Mouse (Mus musculus): ENCODE measurements around the gene Wbp1.
A peak's percentile ranks its signal among the peaks of the same experiment; 100 is the strongest.

Gene Wbp1

DNA sequence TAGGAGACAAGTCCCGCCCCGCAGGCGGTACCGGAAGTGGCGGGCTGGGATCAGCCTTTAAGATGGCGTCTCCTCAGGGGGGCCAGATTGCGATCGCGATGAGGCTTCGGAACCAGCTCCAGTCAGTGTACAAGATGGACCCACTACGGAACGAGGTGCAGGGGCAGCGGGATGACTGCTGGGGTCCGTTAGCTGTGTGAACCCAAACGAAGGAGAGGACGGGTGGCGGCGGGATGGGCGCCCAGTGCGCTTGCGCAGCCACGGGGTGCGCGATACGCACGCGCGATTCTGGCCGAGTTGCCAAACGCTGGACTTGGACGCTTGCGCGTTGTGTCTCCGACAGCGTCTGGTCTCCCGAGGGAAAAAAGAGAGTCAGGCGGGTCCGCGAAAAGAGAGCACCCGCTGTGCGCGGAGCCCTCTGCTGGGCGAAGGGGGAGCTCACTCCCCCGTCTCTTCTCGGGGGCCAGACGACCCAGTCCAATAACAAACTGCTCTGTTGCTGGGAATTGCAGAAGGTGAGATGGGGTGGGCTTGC, 43.0 kb downstream of the Wbp1 start:
- peak; percentile 99 for DNase-seq

DNA sequence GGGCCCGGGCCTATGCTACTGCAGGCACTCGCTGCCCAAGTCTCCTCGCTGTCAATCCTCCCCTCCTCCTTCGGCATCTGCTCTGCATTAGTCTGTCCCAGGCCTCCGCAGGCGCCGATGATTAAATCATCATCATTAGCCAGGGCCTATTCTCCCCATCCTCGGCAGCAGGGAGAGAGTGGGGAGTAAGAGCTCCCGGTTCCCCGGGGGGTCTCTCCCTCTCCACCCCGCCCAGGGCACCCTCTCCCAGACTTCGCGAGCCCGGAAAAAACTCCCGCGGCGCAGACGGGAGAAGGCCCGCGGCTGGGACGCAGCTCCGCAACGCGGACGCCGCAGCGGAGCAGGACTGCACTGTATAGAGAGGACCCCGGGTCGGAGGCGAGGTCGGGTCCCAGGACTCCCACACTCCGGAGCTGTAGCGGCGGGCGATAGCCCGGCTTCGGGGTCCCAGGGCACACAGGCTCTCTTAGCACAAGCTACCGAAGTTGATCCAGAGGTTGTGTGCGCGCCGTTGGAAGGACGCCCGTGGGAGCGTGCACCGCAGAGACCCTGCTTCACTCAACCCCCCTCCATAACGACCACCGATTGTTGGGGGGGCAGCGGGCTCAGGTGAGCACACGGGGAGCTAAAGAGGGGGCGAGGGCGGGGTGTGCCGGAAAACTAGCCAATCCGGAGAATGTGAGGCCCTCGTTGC, 43.6 kb downstream of the Wbp1 start, which contains the start of gene Pcgf1:
Gene Pcgf1, plus strand, starts transcription at position 240 of the 694 bp plus-strand sequence.
- no peak for DNase-seq

DNA sequence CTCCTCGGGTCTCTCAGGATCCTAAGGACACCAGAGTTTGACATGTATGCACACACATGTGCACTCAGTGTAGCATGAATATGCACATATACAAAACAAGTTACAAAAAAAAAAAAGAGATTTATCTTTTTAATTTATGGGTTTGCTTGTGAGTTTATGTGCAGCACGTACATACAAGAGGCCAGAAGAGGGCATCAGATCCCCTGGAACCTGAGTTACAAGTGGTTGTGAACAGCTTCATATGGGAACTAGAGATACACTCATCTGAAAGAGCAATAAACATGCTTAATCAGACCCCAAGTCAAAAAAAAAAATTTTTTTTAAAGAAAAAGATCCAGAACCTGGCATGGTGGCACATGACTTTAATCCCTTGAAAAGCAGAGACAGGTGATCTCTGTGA, 46.4 kb downstream of the Wbp1 start:
- no peak for DNase-seq

DNA sequence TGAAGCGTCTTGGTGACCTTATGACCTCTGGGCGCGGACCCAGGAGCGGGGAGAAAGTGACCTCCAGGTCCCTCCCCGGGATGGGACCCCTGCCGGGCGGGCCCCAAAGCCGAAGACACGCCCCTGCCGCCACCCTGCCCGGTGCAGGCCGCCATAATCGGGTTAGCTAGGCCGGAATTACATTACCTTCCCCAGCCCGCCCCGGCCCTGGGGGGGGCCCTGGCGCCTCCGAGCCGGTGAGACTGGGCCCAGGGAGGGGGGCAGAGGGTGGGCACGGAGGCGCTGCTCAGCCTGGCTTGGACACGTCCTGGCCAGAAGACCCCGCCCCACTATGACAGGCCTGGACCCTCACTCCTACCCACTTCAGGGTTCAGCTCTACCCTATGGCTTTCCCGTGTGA, 50.1 kb downstream of the Wbp1 start:
- DNase-seq, result no peak

- DNase-seq, result peak; percentile 40
Measured at GRCm38 (mm10) chr6:83070311-83071219, 50.8 kb downstream of the Wbp1 start.

DNA sequence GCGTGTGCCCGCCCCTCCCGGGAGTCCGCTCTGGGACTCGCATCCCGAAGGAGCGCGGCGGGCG, 51.3 kb downstream of the Wbp1 start, which contains the start of gene Tlx2:
Gene Tlx2, minus strand, starts transcription at position 47 of the 64 bp plus-strand sequence.
- no peak for DNase-seq

DNA sequence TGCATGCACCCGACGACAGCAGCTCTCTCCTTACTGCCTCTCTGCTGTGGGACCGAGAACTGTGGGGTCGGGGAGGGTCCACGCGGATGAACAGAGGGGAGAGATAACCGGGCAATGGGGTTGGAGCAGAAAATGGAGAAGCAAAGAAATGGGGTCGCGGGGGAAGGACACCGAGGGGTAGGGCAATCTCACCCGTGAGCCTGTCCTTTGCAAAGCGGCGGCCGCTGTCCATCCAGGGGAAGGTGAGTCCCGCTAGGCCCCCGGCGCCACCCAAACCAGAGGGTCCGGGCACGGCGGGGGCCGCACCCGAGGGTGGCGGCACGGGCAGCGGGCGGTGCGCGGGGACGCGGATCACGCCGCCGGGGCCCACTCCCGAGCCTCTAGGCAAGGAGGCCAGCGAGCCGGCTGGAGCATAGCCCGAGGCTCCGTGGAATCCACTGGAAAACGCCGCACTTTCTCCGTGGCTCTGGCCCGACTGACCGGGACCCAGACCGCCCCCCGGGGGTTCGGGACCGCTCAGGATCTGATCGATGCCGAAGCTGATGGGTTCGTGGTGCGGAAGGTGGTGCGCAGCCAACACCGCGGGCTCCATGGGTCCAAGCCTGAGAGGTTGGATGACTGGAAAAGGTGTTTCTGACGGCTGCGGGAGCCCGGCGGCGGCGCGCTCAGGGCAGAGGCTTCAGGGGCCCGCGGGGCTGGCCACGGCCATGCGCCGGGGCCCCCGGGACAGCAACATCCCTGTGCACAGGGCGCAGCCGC, 51.7 kb downstream of the Wbp1 start:
- no peak for DNase-seq

All from cerebellum, adult 11 months (tissue).